ENCODE assay signal across 9 mouse cellular contexts in genomic region chr8:108798012-108798411, GRCm38 (mm10).
DNase-seq lines count a peak whose midpoint lies in the region; ATAC-seq lines count a peak whose summit lies in the region.
"Had no signal": no experiment of that assay in that cellular context is flagged by ENCODE, and none has a peak within 500 bp of the region (broad histone marks: within the 10 kb centered on the region; RNA-seq: fewer than 3 reads in every experiment).

No protein-coding gene starts in this region.

- no peak for ATAC-seq in embryonic facial prominence, embryonic 12.5 days (ENCODE audit: insufficient number of reproducible peaks, insufficient read depth, low FRiP score, low TSS enrichment)
- ATAC-seq in hindbrain, embryonic 16.5 days, result peak; percentile 84
- peak; percentile 79 for ATAC-seq in limb, embryonic 15.5 days (ENCODE audit: insufficient number of reproducible peaks, low FRiP score, low TSS enrichment, low read depth)
- ATAC-seq in erythroid progenitor cell, adult 5-6 weeks (replicated peaks; ENCODE audit: low FRiP score, poor library complexity, severe bottlenecking), result no peak

- H3K4me1 ChIP-seq in embryonic facial prominence, embryonic 12.5 days, result peaks cover 8% of the 10 kb centered on the region
- H3K4me1 ChIP-seq in embryonic facial prominence, embryonic 10.5 days, result peaks cover 21% of the 10 kb centered on the region
- H3K4me1 ChIP-seq in hindbrain, embryonic 16.5 days (ENCODE audit: control insufficient read depth, insufficient read depth, low read depth, low read length), result peaks cover 9% of the 10 kb centered on the region
- H3K4me1 ChIP-seq in limb, embryonic 15.5 days, result peaks cover 19% of the 10 kb centered on the region
- H3K4me1 ChIP-seq: megakaryocyte, embryonic 14.5 days had no signal

- no peak overlapping the region for H3K4me2 ChIP-seq in embryonic facial prominence, embryonic 12.5 days (replicated peaks)
- no peak overlapping the region for H3K4me2 ChIP-seq in hindbrain, embryonic 16.5 days (ENCODE audit: low read length)
- no peak overlapping the region for H3K4me2 ChIP-seq in limb, embryonic 15.5 days

- H3K9ac ChIP-seq in embryonic facial prominence, embryonic 12.5 days, result no peak overlapping the region
- H3K9ac ChIP-seq in hindbrain, embryonic 16.5 days (ENCODE audit: low read depth, low read length), result no peak overlapping the region
- no peak overlapping the region for H3K9ac ChIP-seq in limb, embryonic 15.5 days

- no peak overlapping the region for H3K4me3 ChIP-seq in embryonic facial prominence, embryonic 12.5 days
- no peak overlapping the region for H3K4me3 ChIP-seq in embryonic facial prominence, embryonic 10.5 days
- H3K4me3 ChIP-seq in hindbrain, embryonic 16.5 days (ENCODE audit: low read length), result no peak overlapping the region
- no peak overlapping the region for H3K4me3 ChIP-seq in limb, embryonic 15.5 days
- H3K4me3 ChIP-seq: megakaryocyte, embryonic 14.5 days had no signal

- no peaks in the 10 kb centered on the region for H3K27me3 ChIP-seq in embryonic facial prominence, embryonic 12.5 days
- no peaks in the 10 kb centered on the region for H3K27me3 ChIP-seq in embryonic facial prominence, embryonic 10.5 days (replicated peaks; ENCODE audit: low read depth, poor library complexity, severe bottlenecking)
- H3K27me3 ChIP-seq in hindbrain, embryonic 16.5 days (replicated peaks; ENCODE audit: control insufficient read depth, insufficient read depth, low read length), result no peaks in the 10 kb centered on the region
- no peaks in the 10 kb centered on the region for H3K27me3 ChIP-seq in limb, embryonic 15.5 days

- peak overlapping the region; percentile 32 for H3K27ac ChIP-seq in embryonic facial prominence, embryonic 12.5 days
- no peak overlapping the region for H3K27ac ChIP-seq in embryonic facial prominence, embryonic 10.5 days (replicated peaks)
- 0 out of 2 replicates have a peak overlapping the region, but pooled peaks have one; percentile 40 for H3K27ac ChIP-seq in hindbrain, embryonic 16.5 days (ENCODE audit: low read depth, low read length)
- peak overlapping the region; percentile 57 for H3K27ac ChIP-seq in limb, embryonic 15.5 days

- WGBS in embryonic facial prominence, embryonic 12.5 days, result 69% methylated on average over 12 of the region's 12 CpGs
- 85% methylated on average over 12 of the region's 12 CpGs for WGBS in embryonic facial prominence, embryonic 10.5 days
- WGBS in hindbrain, embryonic 16.5 days, result 29% methylated on average over 12 of the region's 12 CpGs
- 34% methylated on average over 12 of the region's 12 CpGs for WGBS in limb, embryonic 15.5 days

- peaks cover 66% of the 10 kb centered on the region for H3K36me3 ChIP-seq in embryonic facial prominence, embryonic 12.5 days
- peaks cover 91% of the 10 kb centered on the region for H3K36me3 ChIP-seq in embryonic facial prominence, embryonic 10.5 days (replicated peaks)
- peaks cover 20% of the 10 kb centered on the region for H3K36me3 ChIP-seq in hindbrain, embryonic 16.5 days (ENCODE audit: control insufficient read depth, insufficient read depth, low read length)
- H3K36me3 ChIP-seq in limb, embryonic 15.5 days, result peaks cover 48% of the 10 kb centered on the region

- peaks cover 11% of the 10 kb centered on the region for H3K9me3 ChIP-seq in embryonic facial prominence, embryonic 12.5 days
- peaks cover 25% of the 10 kb centered on the region for H3K9me3 ChIP-seq in embryonic facial prominence, embryonic 10.5 days
- peaks cover 2% of the 10 kb centered on the region; the same call in 1 of the 2 replicates for H3K9me3 ChIP-seq in hindbrain, embryonic 16.5 days (ENCODE audit: control insufficient read depth, low read length)
- H3K9me3 ChIP-seq in limb, embryonic 15.5 days, result no peaks in the 10 kb centered on the region

- DNase-seq in embryonic facial prominence, embryonic 10.5 days (ENCODE audit: low spot score), result no peak
- DNase-seq in adipocyte (ENCODE audit: low spot score), result peak; percentile 89
- DNase-seq in fibroblast of lung, adult 2 months (ENCODE audit: low read depth), result peak; percentile 99
- DNase-seq in ovary, postnatal 10 days (ENCODE audit: low spot score), result peak; percentile 84

Comparison
In these comparisons a context has a peak if more than half of its experiments do, and no peak if none do; other contexts are left out.
1. ATAC-seq: peak in hindbrain, embryonic 16.5 days (single experiment) and limb, embryonic 15.5 days (single experiment); none in embryonic facial prominence, embryonic 12.5 days (single experiment) and erythroid progenitor cell, adult 5-6 weeks (single experiment).